Mouse (Mus musculus): ENCODE measurements at regions not wholly inside any gene's neighbourhood (a gene's known extent, or its start where the extent isn't known, plus 50 kb on each side); places are given as distances from the start of the nearest gene placed in this dataset.

DNA sequence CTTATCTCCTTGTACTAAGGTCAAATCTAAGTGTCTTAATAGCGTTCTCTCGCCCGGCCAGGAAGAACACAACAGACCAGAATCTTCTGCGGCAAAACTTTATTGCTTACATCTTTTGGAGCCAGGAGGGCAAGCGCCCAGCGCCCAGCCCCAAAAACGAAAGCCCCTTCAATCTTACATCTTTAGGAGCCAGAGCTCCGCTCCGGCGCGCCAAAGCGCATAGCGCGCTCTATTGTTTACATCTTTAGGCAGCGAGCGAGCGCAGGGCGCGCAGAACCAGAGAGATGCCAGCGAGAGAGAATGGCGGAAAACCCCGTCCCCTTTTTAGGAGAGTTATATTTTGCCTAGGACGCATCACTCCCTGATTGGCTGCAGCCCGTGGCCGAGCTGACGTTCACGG, 373.2 kb upstream of the Gm21477 start:
- DNase-seq (ENCODE audit: low read depth, low spot score) = peak; percentile 0
